Mouse (Mus musculus): ENCODE results near the gene Tgoln1.

- TF ChIP-seq CTCF (IDR thresholded peaks at IDR 0.05; ENCODE audit: control insufficient read depth, insufficient read depth, insufficient replicate concordance, low read depth, low read length) (no peak), POLR2A (IDR thresholded peaks at IDR 0.05; ENCODE audit: control insufficient read depth, low read depth, low read length) (no peak)
Measured at GRCm38 (mm10) chr6:72615561-72616375, 1.0 kb downstream of the Tgoln1 start.

Data from testis, adult 2 months (tissue).